Mouse (Mus musculus) kidney, embryonic 16.5 days (tissue): ENCODE measurements around the gene Slc10a6. TPM values are rescaled to one million over a fixed set of nuclear protein-coding genes. Genes with fewer than 3 reads are reported as not detected.
A peak's percentile ranks its signal among the peaks of the same experiment; 100 is the strongest.

Experiments
- ATAC-seq: fragments of 200-750 bp; cut with Nextera tagmentation; 2 replicates; pipeline ENCODE4 v1.8.0; 2017; ENCODE audit warnings: moderate TSS enrichment; ENCODE audit not compliant: low FRiP score, low TSS enrichment
- H3K27ac ChIP-seq: fragments of 300-500 bp; sonication (generic); 2 replicates; pipeline ENCODE4 v1.5.1; 2014; ENCODE audit warnings: low read length
- H3K27me3 ChIP-seq: fragments of 300-500 bp; sonication (generic); 2 replicates; pipeline ENCODE4 v1.6.1; 2014; ENCODE audit warnings: low read length, control low read depth, mixed read lengths; ENCODE audit not compliant: insufficient read depth
- H3K36me3 ChIP-seq: fragments of 300-500 bp; sonication (generic); 2 replicates; pipeline ENCODE4 v1.6.1; 2014; ENCODE audit warnings: low read length, control low read depth, mixed read lengths; ENCODE audit not compliant: insufficient read depth
- H3K4me1 ChIP-seq: fragments of 300-500 bp; sonication (generic); 2 replicates; pipeline ENCODE4 v1.6.1; 2014; ENCODE audit warnings: low read length, control low read depth, mixed read lengths; ENCODE audit not compliant: insufficient read depth
- H3K4me2 ChIP-seq: fragments of 300-500 bp; sonication (generic); replicated peaks from 2 replicates; pipeline ENCODE4 v1.6.1; 2014; ENCODE audit warnings: low read depth, low read length
- H3K4me3 ChIP-seq: fragments of 300-500 bp; sonication (generic); 2 replicates; pipeline ENCODE4 v1.5.1; 2014; ENCODE audit warnings: mild to moderate bottlenecking, low read length
- H3K9ac ChIP-seq: fragments of 300-500 bp; sonication (generic); replicated peaks from 2 replicates; pipeline ENCODE4 v1.6.1; 2014; ENCODE audit warnings: low read length
- H3K9me3 ChIP-seq: fragments of 300-500 bp; sonication (generic); 2 replicates; pipeline ENCODE4 v1.6.1; 2016; ENCODE audit warnings: low read length, control low read depth
- WGBS: fragments of 180-500 bp; shearing (Covaris S2); extraction: QIAGEN DNeasy Blood & Tissue Kit; methylation state at CpG from one replicate; pipeline ENCODE4 v1.1.7; 2014; 5-methylcytosine and 5-hydroxymethylcytosine counted together
- polyA plus RNA-seq: library from polyadenylated mRNA; unstranded; fragments of >200 nt; fragmentation: Nextera tagmentation; extraction: Ambion mirVana; gene quantifications from 2 replicates; pipeline ENCODE4 v1.2.1, GENCODE M21; 2015

Slc10a6 gene
- polyA plus RNA-seq, 1 experiment from 2014 or later = 0.11 TPM

DNA sequence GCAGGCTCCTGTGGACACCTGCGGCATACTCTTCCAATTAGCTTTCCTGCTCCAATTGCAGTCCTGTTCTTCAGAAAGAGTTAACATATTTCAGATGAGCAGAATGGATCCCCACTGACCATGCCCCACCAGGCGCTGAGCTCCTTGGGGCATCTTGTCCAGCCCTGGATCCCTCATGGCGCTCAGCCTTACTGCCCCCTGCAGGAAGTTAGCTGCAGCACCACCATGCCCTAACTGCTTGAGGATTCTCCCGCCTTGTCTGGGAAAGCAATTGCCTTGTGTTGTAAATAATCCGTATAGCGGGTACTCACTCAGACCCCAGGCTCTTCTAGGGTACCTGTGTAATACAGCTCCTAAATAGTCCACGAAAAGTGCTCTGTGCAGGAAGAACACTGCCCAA is 42.0 kb downstream of the Slc10a6 start:
- no peak overlapping the region for H3K4me3 ChIP-seq
- H3K9me3 ChIP-seq = no peaks in the 10 kb centered on the region
- H3K27ac ChIP-seq = no peak overlapping the region
- H3K27me3 ChIP-seq = no peaks in the 10 kb centered on the region
- WGBS = 78% methylated on average over 7 of the region's 7 CpGs
- no peak overlapping the region for H3K4me2 ChIP-seq
- no peaks in the 10 kb centered on the region for H3K4me1 ChIP-seq
- peaks cover 40% of the 10 kb centered on the region for H3K36me3 ChIP-seq
- H3K9ac ChIP-seq = no peak overlapping the region
- no peak for ATAC-seq

- Histone ChIP-seq H3K4me1 (no peaks in the 10 kb centered on the region), H3K9me3 (no peaks in the 10 kb centered on the region), H3K27ac (no peak overlapping the region), H3K36me3 (peaks cover 30% of the 10 kb centered on the region), H3K27me3 (no peaks in the 10 kb centered on the region), H3K4me2 (no peak overlapping the region), H3K9ac (no peak overlapping the region), H3K4me3 (no peak overlapping the region)
- ATAC-seq = no peak
- WGBS = 72% methylated on average over 11 of the region's 11 CpGs
Measured at GRCm38 (mm10) chr5:103579680-103580420, 49.4 kb downstream of the Slc10a6 start.

- 87% methylated on average over 9 of the region's 9 CpGs for WGBS
- Histone ChIP-seq H3K9ac (no peak overlapping the region), H3K4me3 (no peak overlapping the region), H3K4me1 (no peaks in the 10 kb centered on the region), H3K4me2 (no peak overlapping the region), H3K36me3 (peaks cover 46% of the 10 kb centered on the region), H3K9me3 (no peaks in the 10 kb centered on the region), H3K27me3 (no peaks in the 10 kb centered on the region), H3K27ac (no peak overlapping the region)
- ATAC-seq = no peak
Measured at GRCm38 (mm10) chr5:103569446-103569845, 59.8 kb downstream of the Slc10a6 start.

DNA sequence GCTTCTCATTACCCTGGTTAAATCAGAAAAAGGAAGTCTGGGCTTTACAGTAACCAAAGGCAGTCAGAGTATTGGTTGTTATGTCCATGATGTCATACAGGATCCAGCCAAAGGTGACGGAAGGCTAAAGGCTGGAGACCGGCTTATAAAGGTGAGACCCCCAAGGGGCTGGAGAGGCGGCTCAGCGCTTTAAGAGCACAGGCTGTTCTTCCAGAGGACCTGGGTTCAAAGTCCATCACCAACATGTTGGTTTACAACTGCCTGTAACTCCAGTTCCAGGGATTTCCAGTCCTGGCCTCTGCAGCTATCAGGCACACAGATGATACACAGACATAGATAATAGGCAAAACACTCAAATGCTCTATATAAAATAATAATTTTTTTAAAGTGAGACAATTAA is 61.2 kb downstream of the Slc10a6 start:
- H3K9me3 ChIP-seq = no peaks in the 10 kb centered on the region
- H3K36me3 ChIP-seq = peaks cover 49% of the 10 kb centered on the region
- no peak overlapping the region for H3K4me3 ChIP-seq
- no peak overlapping the region for H3K4me2 ChIP-seq
- H3K4me1 ChIP-seq = no peaks in the 10 kb centered on the region
- no peak overlapping the region for H3K9ac ChIP-seq
- ATAC-seq = peak; percentile 42; the same call in 1 of the 2 replicates
- no peaks in the 10 kb centered on the region for H3K27me3 ChIP-seq
- H3K27ac ChIP-seq = no peak overlapping the region
- 79% methylated on average over 4 of the region's 4 CpGs for WGBS

- Histone ChIP-seq H3K4me3 (no peak overlapping the region), H3K9ac (no peak overlapping the region), H3K36me3 (peaks cover 79% of the 10 kb centered on the region), H3K27me3 (no peaks in the 10 kb centered on the region), H3K9me3 (no peaks in the 10 kb centered on the region), H3K27ac (no peak overlapping the region), H3K4me1 (no peaks in the 10 kb centered on the region), H3K4me2 (no peak overlapping the region)
- no peak for ATAC-seq
- 89% methylated on average over 9 of the region's 9 CpGs for WGBS
Measured at GRCm38 (mm10) chr5:103560546-103560945, 68.7 kb downstream of the Slc10a6 start.

Other genes with a start within 250 kb of the Slc10a6 start
- 31.1 and 32.8 TPM in 2 replicates for gene Ptpn13, start 204.2 kb downstream of the Slc10a6 start, polyA plus RNA-seq
- gene 1700016H13Rik, start 26.6 kb upstream of the Slc10a6 start, polyA plus RNA-seq = 0.14 TPM in 1 of 2 replicates, not detected in the other
- gene Aff1, start 63.0 kb upstream of the Slc10a6 start, polyA plus RNA-seq = 13.2 and 14.5 TPM in 2 replicates